Mouse (Mus musculus) midbrain, embryonic 10.5 days (tissue): ENCODE data around the gene Ndufc1. TPM values are rescaled to one million over a fixed set of nuclear protein-coding genes. Genes with fewer than 3 reads are reported as not detected.

ENCODE experiments used
- DNase-seq: peaks from one replicate; pipeline ENCODE4 v3.0.0-alpha.2; 2017; ENCODE audit warnings: low spot score
- H3K27ac ChIP-seq: fragments of 300-500 bp; sonication (generic); replicated peaks from 2 replicates; pipeline ENCODE4 v1.5.1; 2016; ENCODE audit warnings: mild to moderate bottlenecking
- H3K27me3 ChIP-seq: fragments of 300-500 bp; sonication (generic); 2 replicates; pipeline ENCODE4 v1.6.1; 2016; ENCODE audit warnings: low read depth, mild to moderate bottlenecking; ENCODE audit not compliant: poor library complexity, severe bottlenecking
- H3K36me3 ChIP-seq: fragments of 300-500 bp; sonication (generic); 2 replicates; pipeline ENCODE4 v1.6.1; 2016; ENCODE audit warnings: mild to moderate bottlenecking, moderate library complexity
- H3K4me1 ChIP-seq: fragments of 300-500 bp; sonication (generic); 2 replicates; pipeline ENCODE4 v1.6.1; 2016
- H3K4me3 ChIP-seq: fragments of 300-500 bp; sonication (generic); 2 replicates; pipeline ENCODE4 v1.5.1; 2016; ENCODE audit warnings: mild to moderate bottlenecking, moderate library complexity
- H3K9me3 ChIP-seq: fragments of 300-500 bp; sonication (generic); replicated peaks from 2 replicates; pipeline ENCODE4 v1.6.1; 2016; ENCODE audit warnings: mild to moderate bottlenecking
- WGBS: fragments of 180-500 bp; shearing (Covaris S2); methylation state at CpG from one replicate; pipeline ENCODE4 v1.1.7; 2016; 5-methylcytosine and 5-hydroxymethylcytosine counted together
- polyA plus RNA-seq: library from polyadenylated mRNA; unstranded; fragments of >200 nt; fragmentation: Nextera tagmentation; extraction: Ambion mirVana; gene quantifications from 2 replicates; pipeline ENCODE4 v1.2.1, GENCODE M21; 2016

The Ndufc1 gene
- polyA plus RNA-seq, 1 experiment from 2014 or later = 718 TPM

- Histone ChIP-seq H3K27ac (no peak overlapping the region), H3K4me3 (no peak overlapping the region), H3K9me3 (no peaks in the 10 kb centered on the region), H3K36me3 (no peaks in the 10 kb centered on the region), H3K27me3 (no peaks in the 10 kb centered on the region), H3K4me1 (peaks cover 6% of the 10 kb centered on the region)
- 89% methylated on average over 19 of the region's 19 CpGs for WGBS
- DNase-seq = peak; percentile 53
Measured at GRCm38 (mm10) chr3:51375307-51376265, 33.2 kb downstream of the Ndufc1 start.

DNA sequence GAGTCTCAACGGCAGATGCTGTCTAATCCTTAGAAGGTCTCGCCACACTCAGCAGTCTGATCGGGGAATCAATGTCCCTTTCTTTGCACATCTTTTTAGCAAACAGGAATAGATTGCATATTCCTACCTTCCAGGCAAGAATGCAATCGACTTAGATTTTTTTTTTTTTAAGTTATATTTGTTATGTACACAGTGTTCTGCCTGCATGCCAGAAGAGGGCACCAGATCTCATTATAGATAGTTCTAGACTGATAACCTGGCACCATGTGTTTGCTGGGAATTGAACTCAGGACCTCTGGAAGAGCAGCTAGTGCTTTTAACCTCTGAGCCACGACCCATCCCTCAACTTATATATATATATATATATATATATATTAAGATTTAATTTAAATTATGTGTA, 35.2 kb downstream of the Ndufc1 start:
- DNase-seq = no peak
- Histone ChIP-seq H3K27ac (no peak overlapping the region), H3K4me3 (no peak overlapping the region), H3K4me1 (peaks cover 3% of the 10 kb centered on the region), H3K27me3 (no peaks in the 10 kb centered on the region), H3K9me3 (no peaks in the 10 kb centered on the region), H3K36me3 (no peaks in the 10 kb centered on the region)
- 80% methylated on average over 5 of the region's 5 CpGs for WGBS

GRCm38 (mm10) chr3:51372883-51373282, 35.9 kb downstream of the Ndufc1 start:
- H3K4me1 ChIP-seq = no peaks in the 10 kb centered on the region
- H3K27me3 ChIP-seq = no peaks in the 10 kb centered on the region
- H3K9me3 ChIP-seq = no peaks in the 10 kb centered on the region
- H3K4me3 ChIP-seq = no peak overlapping the region
- no peak for DNase-seq
- WGBS = 79% methylated on average over 5 of the region's 5 CpGs
- H3K27ac ChIP-seq = no peak overlapping the region
- H3K36me3 ChIP-seq = no peaks in the 10 kb centered on the region

DNA sequence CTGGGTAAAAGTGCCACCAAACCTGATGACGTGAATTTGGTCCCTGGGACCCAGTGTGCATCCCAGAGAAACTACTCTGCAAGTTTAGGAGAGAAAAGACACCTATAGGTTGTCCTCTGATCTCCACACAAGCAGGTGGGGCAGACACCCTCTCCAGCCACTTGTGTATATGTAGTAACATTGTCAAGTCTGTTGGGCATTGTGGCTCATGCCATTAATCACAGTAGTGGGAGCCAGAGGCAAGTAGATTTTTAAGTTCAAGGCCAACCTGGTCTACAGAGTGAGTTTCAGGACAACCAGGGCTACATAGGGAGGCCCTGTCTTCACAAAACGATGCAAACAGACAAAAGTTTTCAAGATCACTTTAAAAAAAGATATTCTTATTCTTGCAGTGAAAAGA, 37.0 kb downstream of the Ndufc1 start:
- Histone ChIP-seq H3K36me3 (no peaks in the 10 kb centered on the region), H3K27ac (no peak overlapping the region), H3K9me3 (no peaks in the 10 kb centered on the region), H3K4me1 (no peaks in the 10 kb centered on the region), H3K4me3 (no peak overlapping the region), H3K27me3 (no peaks in the 10 kb centered on the region)
- WGBS = 69% methylated on average over 2 of the region's 2 CpGs
- no peak for DNase-seq

GRCm38 (mm10) chr3:51368011-51368410, 40.8 kb downstream of the Ndufc1 start:
- Histone ChIP-seq H3K4me1 (peaks cover 13% of the 10 kb centered on the region), H3K27me3 (peaks cover 26% of the 10 kb centered on the region), H3K9me3 (no peaks in the 10 kb centered on the region), H3K27ac (no peak overlapping the region), H3K4me3 (no peak overlapping the region), H3K36me3 (no peaks in the 10 kb centered on the region)
- 84% methylated on average over 4 of the region's 4 CpGs for WGBS
- DNase-seq = no peak

DNA sequence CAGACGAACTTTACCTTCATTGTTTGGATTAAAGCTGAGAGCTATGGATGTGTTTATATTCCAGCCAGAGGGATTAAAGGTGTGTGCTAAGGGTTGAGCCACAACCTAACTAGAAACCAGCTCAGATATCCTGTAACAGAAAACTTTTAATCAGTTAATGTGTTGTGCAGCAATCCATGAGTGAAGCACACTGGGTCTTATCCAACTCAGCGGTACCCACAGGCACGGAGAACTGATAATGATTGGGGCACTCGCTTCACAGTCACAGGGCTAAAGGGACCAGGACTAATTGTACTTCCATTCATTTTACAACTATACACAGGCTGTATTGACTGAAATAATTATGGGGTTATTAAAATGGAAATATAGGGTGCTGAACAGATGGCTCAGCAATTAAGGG, 41.9 kb downstream of the Ndufc1 start:
- DNase-seq = no peak
- Histone ChIP-seq H3K27ac (no peak overlapping the region), H3K9me3 (no peaks in the 10 kb centered on the region), H3K27me3 (peaks cover 32% of the 10 kb centered on the region), H3K36me3 (no peaks in the 10 kb centered on the region), H3K4me1 (peaks cover 13% of the 10 kb centered on the region), H3K4me3 (no peak overlapping the region)
- 83% methylated on average over 4 of the region's 4 CpGs for WGBS

GRCm38 (mm10) chr3:51365517-51365882, 43.3 kb downstream of the Ndufc1 start:
- Histone ChIP-seq H3K27ac (no peak overlapping the region), H3K27me3 (peaks cover 46% of the 10 kb centered on the region), H3K36me3 (no peaks in the 10 kb centered on the region), H3K4me1 (peaks cover 16% of the 10 kb centered on the region), H3K4me3 (peak overlapping the region; percentile 53), H3K9me3 (no peaks in the 10 kb centered on the region)
- no peak for DNase-seq
- WGBS = 16% methylated on average over 3 of the region's 3 CpGs

GRCm38 (mm10) chr3:51364703-51365516, 43.9 kb downstream of the Ndufc1 start:
- Histone ChIP-seq H3K27me3 (peaks cover 52% of the 10 kb centered on the region), H3K4me1 (peaks cover 16% of the 10 kb centered on the region), H3K4me3 (peak overlapping the region; percentile 53), H3K36me3 (no peaks in the 10 kb centered on the region), H3K9me3 (no peaks in the 10 kb centered on the region), H3K27ac (peak overlapping the region; percentile 71)
- peak; percentile 80 for DNase-seq
- 8% methylated on average over 31 of the region's 31 CpGs for WGBS

GRCm38 (mm10) chr3:51361066-51361465, 47.7 kb downstream of the Ndufc1 start:
- no peak overlapping the region for H3K4me3 ChIP-seq

GRCm38 (mm10) chr3:51359558-51360307, 49.1 kb downstream of the Ndufc1 start:
- H3K9me3 ChIP-seq = no peaks in the 10 kb centered on the region
- no peaks in the 10 kb centered on the region for H3K36me3 ChIP-seq
- H3K4me1 ChIP-seq = peaks cover 18% of the 10 kb centered on the region
- no peak overlapping the region for H3K27ac ChIP-seq
- 17% methylated on average over 14 of the region's 14 CpGs for WGBS
- no peak for DNase-seq
- H3K4me3 ChIP-seq = peak overlapping the region; percentile 73
- peaks cover 67% of the 10 kb centered on the region for H3K27me3 ChIP-seq

More at GRCm38 (mm10) chr3:51361066-51361465, 47.7 kb downstream of the Ndufc1 start:
- Histone ChIP-seq H3K27me3 (peaks cover 75% of the 10 kb centered on the region), H3K36me3 (no peaks in the 10 kb centered on the region), H3K4me1 (peaks cover 27% of the 10 kb centered on the region), H3K27ac (no peak overlapping the region), H3K9me3 (no peaks in the 10 kb centered on the region)
- DNase-seq = no peak
- 23% methylated on average over 9 of the region's 9 CpGs for WGBS

DNA sequence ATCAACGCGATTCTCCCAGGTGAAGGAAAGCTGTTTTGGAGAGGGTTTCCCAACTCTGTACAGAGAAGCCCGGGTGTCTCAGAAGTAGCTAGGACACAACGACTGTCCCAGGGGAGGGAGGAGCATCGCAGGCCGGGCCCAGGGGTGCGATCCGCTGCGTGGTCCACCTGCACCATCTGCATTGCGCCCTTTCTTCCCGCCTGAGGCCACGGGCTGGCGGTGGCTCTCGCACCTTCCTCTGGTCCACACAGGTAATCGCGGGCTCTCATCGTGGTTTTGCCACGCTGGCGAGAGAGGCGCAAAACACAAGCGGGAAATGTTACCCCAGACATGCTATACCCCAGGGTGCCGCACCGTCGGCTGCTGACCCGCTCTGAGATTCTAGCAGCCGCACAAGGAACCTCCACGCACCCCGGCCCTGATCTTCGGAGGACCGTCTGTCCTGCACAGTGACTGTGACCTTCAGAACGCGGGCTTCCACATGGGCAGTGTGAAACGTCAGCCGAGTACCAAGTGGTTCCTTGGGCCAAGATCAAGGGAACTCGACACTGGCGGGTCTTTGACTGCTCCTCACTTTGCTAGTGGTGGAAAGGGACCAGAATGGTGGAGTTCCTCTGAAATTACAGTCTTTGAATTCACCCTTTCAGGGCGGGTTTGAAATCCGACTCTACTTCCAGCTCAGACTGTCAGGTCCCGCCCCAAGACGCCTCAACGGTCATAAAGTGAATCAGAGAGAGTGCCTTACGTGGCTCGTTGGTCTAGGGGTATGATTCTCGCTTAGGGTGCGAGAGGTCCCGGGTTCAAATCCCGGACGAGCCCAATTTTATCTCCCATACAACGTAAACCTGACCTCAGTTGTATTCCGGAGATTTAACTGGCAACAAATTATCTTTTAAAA, 49.9 kb downstream of the Ndufc1 start:
- Histone ChIP-seq H3K27me3 (peaks cover 59% of the 10 kb centered on the region), H3K27ac (peak overlapping the region; percentile 67; the same call in 1 of the 2 replicates), H3K4me1 (peaks cover 14% of the 10 kb centered on the region), H3K36me3 (no peaks in the 10 kb centered on the region), H3K4me3 (peak overlapping the region; percentile 73), H3K9me3 (no peaks in the 10 kb centered on the region)
- under 1% methylated on average over 50 of the region's 50 CpGs for WGBS
- DNase-seq = peak; percentile 85
